Mouse (Mus musculus): ENCODE data around the gene Rsph1. TPM values are rescaled to one million over a fixed set of nuclear protein-coding genes. Genes with fewer than 3 reads are reported as not detected.

Rsph1 gene
- total RNA-seq, 2 experiments from 2014 or later: 10.8 to 14.3 TPM

Other genes starting within 250 kb of the Rsph1 start
- 10 to 100 TPM; 69.6 to 73.1 TPM for gene Abcg1, start 219.7 kb downstream of the Rsph1 start, total RNA-seq (2021)
- gene Tff3, start 147.7 kb downstream of the Rsph1 start, total RNA-seq (2021): not detected
- gene Tff2, start 133.1 kb downstream of the Rsph1 start, total RNA-seq (2021): not detected
- gene Tff1, start 112.1 kb downstream of the Rsph1 start, total RNA-seq (2021): not detected
- gene Tmprss3, start 78.4 kb downstream of the Rsph1 start, total RNA-seq (2021): not detected
- 1 to 10 TPM in 1 of 2 experiments, under 1 TPM in 1; 0.85 to 1.4 TPM for gene Ubash3a, start 69.5 kb downstream of the Rsph1 start, total RNA-seq (2021)
- 1 to 10 TPM; 5.4 to 7.1 TPM for gene Slc37a1, start 9.4 kb upstream of the Rsph1 start, total RNA-seq (2021)
- 10 to 100 TPM; 20.7 to 31.6 TPM for gene Pde9a, start 108.8 kb upstream of the Rsph1 start, total RNA-seq (2021)
- gene Wdr4, start 242.6 kb upstream of the Rsph1 start, total RNA-seq (2021): 10 to 100 TPM; 19.5 to 22.6 TPM
- gene Ndufv3, start 242.7 kb upstream of the Rsph1 start, total RNA-seq (2021): 100 to 1,000 TPM; 267 to 275 TPM